Mouse (Mus musculus): ENCODE data around the gene Aldh3a2. TPM values are rescaled to one million over a fixed set of nuclear protein-coding genes. Genes with fewer than 3 reads are reported as not detected.
A peak's percentile ranks its signal among the peaks of the same experiment; 100 is the strongest.
"Not testable (repeated sequence)": the region's sequence is repeated elsewhere in the genome, so short reads cannot be mapped to it uniquely, and the experiment has no call there.

Gene Aldh3a2
- polyA plus RNA-seq (2015; fragmentation: Nextera tagmentation; extraction: Ambion mirVana): 45.0 and 46.2 TPM in 2 replicates

GRCm38 (mm10) chr11:61266551-61267533 lies at the start of gene Aldh3a2:
Aldh3a2 (minus strand) TSS chr11:61267464.
- TF ChIP-seq CTCF (IDR thresholded peaks at IDR 0.05; ENCODE audit: low read depth): no peak; the same call in 1 of the 2 replicates
- DNase-seq (ENCODE audit: low spot score) (peak; percentile 97), ATAC-seq (replicated peaks; ENCODE audit: low FRiP score, low read depth) (peak; percentile 99)
- Histone ChIP-seq H3K27ac (peak within 1 kb of the TSS; percentile 91), H3K4me1 (replicated peaks; ENCODE audit: insufficient read depth, low read length) (peaks cover 5% of the 10 kb centered on the region; the same call in 1 of the 2 replicates), H3K4me2 (ENCODE audit: low read length) (peak within 1 kb of the TSS; percentile 52), H3K4me3 (replicated peaks; ENCODE audit: low read depth, low read length) (peak within 1 kb of the TSS; percentile 44), H3K9me3 (replicated peaks; ENCODE audit: low read length) (no peaks in the 10 kb centered on the region), H3K9ac (ENCODE audit: low read depth, low read length) (peak within 1 kb of the TSS; percentile 67), H3K36me3 (ENCODE audit: insufficient read depth, low read length) (peaks cover 23% of the 10 kb centered on the region), H3K27me3 (ENCODE audit: insufficient read depth, low read length) (no peaks in the 10 kb centered on the region)
- WGBS: under 1% methylated on average over 58 of the region's 58 CpGs

GRCm38 (mm10) chr11:61316864-61317263 lies 49.6 kb upstream of the Aldh3a2 start:
- H3K4me3 ChIP-seq (replicated peaks; ENCODE audit: low read depth, low read length): no peak overlapping the region
- TF ChIP-seq CTCF (IDR thresholded peaks at IDR 0.05; ENCODE audit: low read depth): no peak
- ATAC-seq (replicated peaks; ENCODE audit: low FRiP score, low read depth) (no peak), DNase-seq (ENCODE audit: low spot score) (no peak)
- H3K27me3 ChIP-seq (ENCODE audit: insufficient read depth, low read length): no peaks in the 10 kb centered on the region
- H3K9me3 ChIP-seq (replicated peaks; ENCODE audit: low read length): no peaks in the 10 kb centered on the region
- no peak overlapping the region for H3K4me2 ChIP-seq (ENCODE audit: low read length)
- no peaks in the 10 kb centered on the region for H3K36me3 ChIP-seq (ENCODE audit: insufficient read depth, low read length)
- H3K9ac ChIP-seq (ENCODE audit: low read depth, low read length): no peak overlapping the region
- 51% methylated on average over 2 of the region's 2 CpGs for WGBS
- H3K27ac ChIP-seq: no peak overlapping the region
- no peaks in the 10 kb centered on the region for H3K4me1 ChIP-seq (replicated peaks; ENCODE audit: insufficient read depth, low read length)

GRCm38 (mm10) chr11:61310321-61310720 lies 43.1 kb upstream of the Aldh3a2 start:
- H3K4me2 ChIP-seq (ENCODE audit: low read length): no peak overlapping the region
- no peak for DNase-seq (ENCODE audit: low spot score)
- H3K9ac ChIP-seq (ENCODE audit: low read depth, low read length): no peak overlapping the region
- TF ChIP-seq CTCF (IDR thresholded peaks at IDR 0.05; ENCODE audit: low read depth): no peak
- no peaks in the 10 kb centered on the region for H3K27me3 ChIP-seq (ENCODE audit: insufficient read depth, low read length)
- WGBS: 54% methylated on average over 7 of the region's 7 CpGs
- H3K4me3 ChIP-seq (replicated peaks; ENCODE audit: low read depth, low read length): no peak overlapping the region
- H3K9me3 ChIP-seq (replicated peaks; ENCODE audit: low read length): no peaks in the 10 kb centered on the region
- H3K36me3 ChIP-seq (ENCODE audit: insufficient read depth, low read length): no peaks in the 10 kb centered on the region
- no peak overlapping the region for H3K27ac ChIP-seq
- no peak for ATAC-seq (replicated peaks; ENCODE audit: low FRiP score, low read depth)
- H3K4me1 ChIP-seq (replicated peaks; ENCODE audit: insufficient read depth, low read length): no peaks in the 10 kb centered on the region

GRCm38 (mm10) chr11:61309831-61310230 lies 42.6 kb upstream of the Aldh3a2 start:
- no peaks in the 10 kb centered on the region for H3K36me3 ChIP-seq (ENCODE audit: insufficient read depth, low read length)
- H3K27me3 ChIP-seq (ENCODE audit: insufficient read depth, low read length): no peaks in the 10 kb centered on the region
- no peak for TF ChIP-seq CTCF (IDR thresholded peaks at IDR 0.05; ENCODE audit: low read depth)
- no peak overlapping the region for H3K4me2 ChIP-seq (ENCODE audit: low read length)
- no peak overlapping the region for H3K27ac ChIP-seq
- DNase-seq (ENCODE audit: low spot score): no peak
- H3K9me3 ChIP-seq (replicated peaks; ENCODE audit: low read length): no peaks in the 10 kb centered on the region
- no peak overlapping the region for H3K9ac ChIP-seq (ENCODE audit: low read depth, low read length)
- WGBS: 61% methylated on average over 12 of the region's 12 CpGs
- no peak for ATAC-seq (replicated peaks; ENCODE audit: low FRiP score, low read depth)
- no peaks in the 10 kb centered on the region for H3K4me1 ChIP-seq (replicated peaks; ENCODE audit: insufficient read depth, low read length)
- H3K4me3 ChIP-seq (replicated peaks; ENCODE audit: low read depth, low read length): no peak overlapping the region

- no peak overlapping the region for H3K4me2 ChIP-seq (ENCODE audit: low read length)
- H3K36me3 ChIP-seq (ENCODE audit: insufficient read depth, low read length): no peaks in the 10 kb centered on the region
- 40% methylated on average over 7 of the region's 7 CpGs for WGBS
- H3K27me3 ChIP-seq (ENCODE audit: insufficient read depth, low read length): no peaks in the 10 kb centered on the region
- H3K9me3 ChIP-seq (replicated peaks; ENCODE audit: low read length): no peaks in the 10 kb centered on the region
- no peak overlapping the region for H3K27ac ChIP-seq
- no peak for ATAC-seq (replicated peaks; ENCODE audit: low FRiP score, low read depth)
- no peak for DNase-seq (ENCODE audit: low spot score)
- no peak overlapping the region for H3K9ac ChIP-seq (ENCODE audit: low read depth, low read length)
- no peak for TF ChIP-seq CTCF (IDR thresholded peaks at IDR 0.05; ENCODE audit: low read depth)
- H3K4me3 ChIP-seq (replicated peaks; ENCODE audit: low read depth, low read length): no peak overlapping the region
- H3K4me1 ChIP-seq (replicated peaks; ENCODE audit: insufficient read depth, low read length): no peaks in the 10 kb centered on the region
Observed at GRCm38 (mm10) chr11:61307795-61308194, 40.5 kb upstream of the Aldh3a2 start.

- WGBS: 79% methylated on average over 4 of the region's 4 CpGs
- Histone ChIP-seq H3K4me1 (replicated peaks; ENCODE audit: insufficient read depth, low read length) (peaks cover 8% of the 10 kb centered on the region; the same call in 1 of the 2 replicates), H3K4me2 (ENCODE audit: low read length) (no peak overlapping the region), H3K9me3 (replicated peaks; ENCODE audit: low read length) (no peaks in the 10 kb centered on the region), H3K36me3 (ENCODE audit: insufficient read depth, low read length) (no peaks in the 10 kb centered on the region), H3K4me3 (replicated peaks; ENCODE audit: low read depth, low read length) (no peak overlapping the region), H3K9ac (ENCODE audit: low read depth, low read length) (no peak overlapping the region), H3K27me3 (ENCODE audit: insufficient read depth, low read length) (no peaks in the 10 kb centered on the region), H3K27ac (no peak overlapping the region)
- no peak for DNase-seq (ENCODE audit: low spot score)
- no peak for ATAC-seq (replicated peaks; ENCODE audit: low FRiP score, low read depth)
- peak; percentile 54; the same call in 1 of the 2 replicates for TF ChIP-seq CTCF (IDR thresholded peaks at IDR 0.05; ENCODE audit: low read depth)
Observed at GRCm38 (mm10) chr11:61305377-61305776, 38.1 kb upstream of the Aldh3a2 start.

GRCm38 (mm10) chr11:61304535-61304934 lies 37.3 kb upstream of the Aldh3a2 start:
- not testable (repeated sequence) for H3K4me2 ChIP-seq (ENCODE audit: low read length); H3K36me3 ChIP-seq (ENCODE audit: insufficient read depth, low read length); ATAC-seq (replicated peaks; ENCODE audit: low FRiP score, low read depth); H3K4me3 ChIP-seq (replicated peaks; ENCODE audit: low read depth, low read length); DNase-seq (ENCODE audit: low spot score); H3K9ac ChIP-seq (ENCODE audit: low read depth, low read length); H3K9me3 ChIP-seq (replicated peaks; ENCODE audit: low read length); H3K27me3 ChIP-seq (ENCODE audit: insufficient read depth, low read length); H3K27ac ChIP-seq
- 95% methylated on average over 6 of the region's 10 CpGs for WGBS
- peaks cover 11% of the 10 kb centered on the region; the same call in 1 of the 2 replicates for H3K4me1 ChIP-seq (replicated peaks; ENCODE audit: insufficient read depth, low read length)

Data from kidney, postnatal 0 days (tissue).